ENCODE assay signal across 8 mouse cellular contexts in genomic region chr6:38925719-38926118, GRCm38 (mm10). TPM values are rescaled to one million over a fixed set of nuclear protein-coding genes. Genes with fewer than 3 reads are reported as not detected.
DNase-seq lines count a peak whose midpoint lies in the region; ATAC-seq and TF ChIP-seq lines count a peak whose summit lies in the region.

No protein-coding gene starts in this region.

- peak; percentile 45 for TF ChIP-seq CTCF in heart, adult 2 months (IDR thresholded peaks at IDR 0.05)
- TF ChIP-seq CTCF in ES-Bruce4 (IDR thresholded peaks at IDR 0.05; ENCODE audit: low read depth, low read length), result peak; percentile 80

- no peak for TF ChIP-seq EP300 in heart, adult 2 months (IDR thresholded peaks at IDR 0.05; ENCODE audit: insufficient read depth, low read depth, low read length)
- no peak for TF ChIP-seq EP300 in ES-Bruce4 (IDR thresholded peaks at IDR 0.05; ENCODE audit: insufficient read depth, low read depth, low read length)

- peak overlapping the region; percentile 36 for H3K4me2 ChIP-seq in forebrain, embryonic 13.5 days
- peak overlapping the region; percentile 48 for H3K4me2 ChIP-seq in liver, embryonic 15.5 days

- H3K4me3 ChIP-seq in heart, adult 2 months, result no peak overlapping the region
- H3K4me3 ChIP-seq in ES-Bruce4 (ENCODE audit: low read depth, low read length), result peak overlapping the region; percentile 63
- H3K4me3 ChIP-seq in forebrain, embryonic 13.5 days, result peak overlapping the region; percentile 13
- peak overlapping the region; percentile 19 for H3K4me3 ChIP-seq in liver, embryonic 15.5 days (replicated peaks)

- H3K27me3 ChIP-seq in heart, adult 2 months (ENCODE audit: control insufficient read depth, insufficient read depth, low read length), result no peaks in the 10 kb centered on the region
- H3K27me3 ChIP-seq in ES-Bruce4 (ENCODE audit: control insufficient read depth, insufficient read depth, low read length, poor library complexity, severe bottlenecking), result no peaks in the 10 kb centered on the region
- no peaks in the 10 kb centered on the region for H3K27me3 ChIP-seq in forebrain, embryonic 13.5 days
- H3K27me3 ChIP-seq in liver, embryonic 15.5 days, result peaks cover 17% of the 10 kb centered on the region; the same call in 1 of the 2 replicates

- TF ChIP-seq POLR2A in heart, adult 2 months (IDR thresholded peaks at IDR 0.05; ENCODE audit: insufficient read depth, low read depth, low read length), result no peak
- TF ChIP-seq POLR2A in ES-Bruce4 (IDR thresholded peaks at IDR 0.05; ENCODE audit: insufficient read depth, low read length), result no peak

- WGBS in heart, adult 2 months, result 59% methylated on average over 7 of the region's 7 CpGs
- WGBS in forebrain, embryonic 13.5 days, result 52% methylated on average over 7 of the region's 7 CpGs
- WGBS in liver, embryonic 15.5 days (ENCODE audit: insufficient replicate concordance), result 54% methylated on average over 7 of the region's 7 CpGs

- no peak for ATAC-seq in forebrain, embryonic 13.5 days
- no peak for ATAC-seq in liver, embryonic 15.5 days (ENCODE audit: insufficient read depth)
- ATAC-seq in megakaryocyte-erythroid progenitor cell, adult 5-6 weeks (replicated peaks; ENCODE audit: low FRiP score, low TSS enrichment, poor library complexity, severe bottlenecking), result no peak

- no peaks in the 10 kb centered on the region for H3K4me1 ChIP-seq in heart, adult 2 months (ENCODE audit: control insufficient read depth, insufficient read depth, low read length)
- no peaks in the 10 kb centered on the region for H3K4me1 ChIP-seq in ES-Bruce4 (ENCODE audit: control insufficient read depth, insufficient read depth, low read length)
- H3K4me1 ChIP-seq in forebrain, embryonic 13.5 days, result peaks cover 7% of the 10 kb centered on the region
- H3K4me1 ChIP-seq in liver, embryonic 15.5 days (replicated peaks), result peaks cover 92% of the 10 kb centered on the region

- intact Hi-C loops in heart, adult 2 months (cut with DNase I), result no loop called here

- no peaks in the 10 kb centered on the region for H3K36me3 ChIP-seq in heart, adult 2 months (ENCODE audit: control insufficient read depth, insufficient read depth, low read length)
- H3K36me3 ChIP-seq in ES-Bruce4 (ENCODE audit: control insufficient read depth, insufficient read depth, low read length, poor library complexity, severe bottlenecking), result no peaks in the 10 kb centered on the region
- H3K36me3 ChIP-seq in forebrain, embryonic 13.5 days (ENCODE audit: poor library complexity, severe bottlenecking), result no peaks in the 10 kb centered on the region
- no peaks in the 10 kb centered on the region for H3K36me3 ChIP-seq in liver, embryonic 15.5 days (replicated peaks)

- H3K79me2 ChIP-seq in heart, adult 2 months (replicated peaks; ENCODE audit: control insufficient read depth, insufficient read depth, low read length), result no peaks in the 10 kb centered on the region

- H3K9me3 ChIP-seq in ES-Bruce4 (replicated peaks; ENCODE audit: control insufficient read depth, insufficient read depth, low read length, poor library complexity, severe bottlenecking), result no peaks in the 10 kb centered on the region
- no peaks in the 10 kb centered on the region for H3K9me3 ChIP-seq in forebrain, embryonic 13.5 days (replicated peaks)
- H3K9me3 ChIP-seq in liver, embryonic 15.5 days (replicated peaks), result no peaks in the 10 kb centered on the region

- H3K27ac ChIP-seq in heart, adult 2 months, result no peak overlapping the region
- H3K27ac ChIP-seq in ES-Bruce4 (ENCODE audit: insufficient read depth, low read length), result no peak overlapping the region
- H3K27ac ChIP-seq in forebrain, embryonic 13.5 days, result no peak overlapping the region
- H3K27ac ChIP-seq in liver, embryonic 15.5 days (replicated peaks), result peak overlapping the region; percentile 100

- H3K9ac ChIP-seq in heart, adult 2 months (ENCODE audit: low read depth, low read length), result no peak overlapping the region
- no peak overlapping the region; the same call in 1 of the 2 replicates for H3K9ac ChIP-seq in ES-Bruce4 (ENCODE audit: low read depth, poor library complexity, severe bottlenecking)
- H3K9ac ChIP-seq in forebrain, embryonic 13.5 days, result no peak overlapping the region
- no peak overlapping the region for H3K9ac ChIP-seq in liver, embryonic 15.5 days

- DNase-seq in heart, adult 2 months, result no peak
- no peak for DNase-seq in heart, adult 8-10 months (ENCODE audit: low spot score)
- DNase-seq in frontal cortex, adult 2 months (ENCODE audit: extremely low spot score in 1 of 2, low spot score in 1 of 2), result no peak
- no peak for DNase-seq in spleen, postnatal 4 days (ENCODE audit: low spot score in 2 of 2)

RNA-seq across cellular contexts. Expression of gene Hipk2, which starts 49.8 kb away (rescaled TPM):
- total RNA-seq in heart, adult 2 months (2021), result 10 to 100 TPM; 91.0 to 98.5 TPM
- polyA plus RNA-seq in heart, adult 2 months (2012; rRNA removed), result 35.9 and 51.3 TPM in 2 replicates
- 100 to 1,000 TPM in 3 of 4 experiments, 10 to 100 TPM in 1; 94.2 to 109 (median 105) TPM for total RNA-seq in heart, adult 8-10 months (2022)
- 16.8 and 17.8 TPM in 2 replicates for polyA plus RNA-seq in ES-Bruce4 (2011; ENCODE audit: insufficient read depth, insufficient read length, low read depth, missing spikeins)
- 33.7 and 35.0 TPM in 2 replicates for polyA plus RNA-seq in forebrain, embryonic 13.5 days (2015; fragmentation: Nextera tagmentation; extraction: Ambion mirVana)
- polyA plus RNA-seq in liver, embryonic 15.5 days (2015; fragmentation: Nextera tagmentation; extraction: Ambion mirVana), result 18.0 and 23.4 TPM in 2 replicates
- total RNA-seq in megakaryocyte-erythroid progenitor cell, adult 5-6 weeks (2014; fragmentation: Nextera tagmentation), result 24.3 and 27.9 TPM in 2 replicates
- total RNA-seq in megakaryocyte-erythroid progenitor cell, adult 5-6 weeks (2017), result 5.1 and 9.2 TPM in 2 replicates
- 22.6 and 23.8 TPM in 2 replicates for polyA plus RNA-seq in frontal cortex, adult 2 months (2012; rRNA removed)

RNA-seq across cellular contexts. Expression of gene Tbxas1, which starts 50.5 kb away (rescaled TPM):
- 1 to 10 TPM; 2.1 to 2.7 TPM for total RNA-seq in heart, adult 2 months (2021)
- 1.9 and 2.7 TPM in 2 replicates for polyA plus RNA-seq in heart, adult 2 months (2012; rRNA removed)
- total RNA-seq in heart, adult 8-10 months (2022), result 1 to 10 TPM in 3 of 4 experiments, under 1 TPM in 1; 0.87 to 3.9 (median 1.6) TPM
- polyA plus RNA-seq in ES-Bruce4 (2011; ENCODE audit: insufficient read depth, insufficient read length, low read depth, missing spikeins), result not detected in 2 replicates
- polyA plus RNA-seq in forebrain, embryonic 13.5 days (2015; fragmentation: Nextera tagmentation; extraction: Ambion mirVana), result 0.76 and 1.1 TPM in 2 replicates
- polyA plus RNA-seq in liver, embryonic 15.5 days (2015; fragmentation: Nextera tagmentation; extraction: Ambion mirVana), result 9.0 and 10.4 TPM in 2 replicates
- 1.6 and 6.4 TPM in 2 replicates for total RNA-seq in megakaryocyte-erythroid progenitor cell, adult 5-6 weeks (2014; fragmentation: Nextera tagmentation)
- total RNA-seq in megakaryocyte-erythroid progenitor cell, adult 5-6 weeks (2017), result 2.5 and 8.8 TPM in 2 replicates
- 1.6 and 2.4 TPM in 2 replicates for polyA plus RNA-seq in frontal cortex, adult 2 months (2012; rRNA removed)
